Mouse (Mus musculus) midbrain, embryonic 14.5 days (tissue): ENCODE results near the gene Aaed1. TPM values are rescaled to one million over a fixed set of nuclear protein-coding genes. Genes with fewer than 3 reads are reported as not detected.

Experiments
- ATAC-seq: fragments of 200-750 bp; cut with Nextera tagmentation; 2 replicates; pipeline ENCODE4 v1.8.0; 2017; ENCODE audit warnings: moderate number of reproducible peaks, moderate library complexity; ENCODE audit not compliant: low FRiP score, low TSS enrichment
- DNase-seq: peaks from one replicate; pipeline ENCODE4 v3.0.0-alpha.2; 2015
- H3K27ac ChIP-seq: fragments of 300-500 bp; sonication (generic); replicated peaks from 2 replicates; pipeline ENCODE4 v1.5.1; 2014; ENCODE audit warnings: mild to moderate bottlenecking, low read depth, low read length, moderate library complexity
- H3K27me3 ChIP-seq: fragments of 300-500 bp; sonication (generic); 2 replicates; pipeline ENCODE4 v1.6.1; 2014; ENCODE audit warnings: low read length, control low read depth, mixed read lengths; ENCODE audit not compliant: control insufficient read depth, insufficient read depth
- H3K36me3 ChIP-seq: fragments of 300-500 bp; sonication (generic); 2 replicates; pipeline ENCODE4 v1.6.1; 2014; ENCODE audit warnings: low read length, control low read depth; ENCODE audit not compliant: control insufficient read depth, insufficient read depth
- H3K4me1 ChIP-seq: fragments of 300-500 bp; sonication (generic); 2 replicates; pipeline ENCODE4 v1.6.1; 2014; ENCODE audit warnings: mild to moderate bottlenecking, antibody characterized with exemption, low read length, control low read depth; ENCODE audit not compliant: control insufficient read depth, insufficient read depth
- H3K4me2 ChIP-seq: fragments of 300-500 bp; sonication (generic); 2 replicates; pipeline ENCODE4 v1.6.1; 2014; ENCODE audit warnings: mild to moderate bottlenecking, low read length, moderate library complexity
- H3K4me3 ChIP-seq: fragments of 300-500 bp; sonication (generic); replicated peaks from 2 replicates; pipeline ENCODE4 v1.5.1; 2014; ENCODE audit warnings: low read depth, low read length
- H3K9ac ChIP-seq: fragments of 300-500 bp; sonication (generic); replicated peaks from 2 replicates; pipeline ENCODE4 v1.6.1; 2014; ENCODE audit warnings: mild to moderate bottlenecking, low read length, moderate library complexity
- H3K9me3 ChIP-seq: fragments of 300-500 bp; sonication (generic); 2 replicates; pipeline ENCODE4 v1.6.1; 2016; ENCODE audit warnings: low read length, control low read depth, mixed read lengths; ENCODE audit not compliant: control insufficient read depth
- WGBS: fragments of 180-500 bp; shearing (Covaris S2); extraction: QIAGEN DNeasy Blood & Tissue Kit; methylation state at CpG from one replicate; pipeline ENCODE4 v1.1.7; 2014; 5-methylcytosine and 5-hydroxymethylcytosine counted together
- polyA plus RNA-seq: library from polyadenylated mRNA; unstranded; fragments of >200 nt; fragmentation: Nextera tagmentation; extraction: Ambion mirVana; gene quantifications from 2 replicates; pipeline ENCODE4 v1.2.1, GENCODE M21; 2014

The Aaed1 gene
- 9.1 and 11.1 TPM in 2 replicates for polyA plus RNA-seq

- no peaks in the 10 kb centered on the region for H3K27me3 ChIP-seq
- 0 out of 2 replicates have a peak, but pooled peaks cover 4% of the 10 kb centered on the region for H3K4me1 ChIP-seq
- WGBS, result under 1% methylated on average over 74 of the region's 74 CpGs
- H3K4me2 ChIP-seq, result peak within 1 kb of the TSS; percentile 63
- ATAC-seq (peak; percentile 93), DNase-seq (peak; percentile 92)
- H3K9ac ChIP-seq, result peak within 1 kb of the TSS; percentile 65
- peak within 1 kb of the TSS; percentile 63 for H3K4me3 ChIP-seq
- H3K27ac ChIP-seq, result peak within 1 kb of the TSS; percentile 78
- H3K9me3 ChIP-seq, result no peaks in the 10 kb centered on the region
- no peaks in the 10 kb centered on the region for H3K36me3 ChIP-seq
Observed at GRCm38 (mm10) chr13:64312024-64312915, at the start of gene Aaed1. TSS of gene Aaed1 (minus strand) at chr13:64312710.

- no peak for ATAC-seq
- 94% methylated on average over 6 of the region's 6 CpGs for WGBS
- H3K27ac ChIP-seq, result no peak overlapping the region
Observed at GRCm38 (mm10) chr13:64362139-64362538, 49.6 kb upstream of the Aaed1 start.

GRCm38 (mm10) chr13:64361020-64361419 is 48.5 kb upstream of the Aaed1 start:
- Histone ChIP-seq H3K27ac (no peak overlapping the region), H3K9ac (no peak overlapping the region), H3K36me3 (peaks cover 28% of the 10 kb centered on the region), H3K4me1 (no peaks in the 10 kb centered on the region), H3K9me3 (no peaks in the 10 kb centered on the region), H3K4me2 (no peak overlapping the region), H3K4me3 (no peak overlapping the region), H3K27me3 (no peaks in the 10 kb centered on the region)
- 96% methylated on average over 3 of the region's 3 CpGs for WGBS
- no peak for ATAC-seq
- DNase-seq, result no peak

More at GRCm38 (mm10) chr13:64362139-64362538, 49.6 kb upstream of the Aaed1 start:
- Histone ChIP-seq H3K9ac (no peak overlapping the region), H3K4me2 (no peak overlapping the region), H3K9me3 (no peaks in the 10 kb centered on the region), H3K27me3 (no peaks in the 10 kb centered on the region), H3K4me3 (no peak overlapping the region), H3K4me1 (no peaks in the 10 kb centered on the region), H3K36me3 (peaks cover 39% of the 10 kb centered on the region)
- no peak for DNase-seq

DNA sequence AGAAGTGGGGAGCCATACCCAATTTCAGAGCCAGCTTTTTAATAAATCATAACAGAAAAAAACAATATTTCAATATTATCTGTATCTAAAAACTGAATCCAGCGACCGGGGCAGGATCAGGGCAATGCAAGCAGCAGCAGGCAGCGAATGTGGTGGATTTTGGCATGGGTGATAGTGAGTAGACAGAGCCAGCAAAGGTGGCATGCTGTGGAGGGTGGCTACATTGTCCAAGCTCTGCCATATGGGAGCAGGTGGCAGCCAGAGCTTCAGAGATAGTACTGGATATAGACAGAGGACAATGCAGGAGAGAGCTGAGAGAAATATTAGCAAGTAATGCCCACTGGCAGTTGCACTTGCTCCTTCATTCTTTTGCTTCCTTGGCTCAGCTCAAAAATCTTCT is 47.2 kb upstream of the Aaed1 start:
- Histone ChIP-seq H3K27ac (no peak overlapping the region), H3K4me3 (no peak overlapping the region), H3K9me3 (no peaks in the 10 kb centered on the region), H3K27me3 (no peaks in the 10 kb centered on the region), H3K9ac (no peak overlapping the region), H3K4me2 (no peak overlapping the region), H3K4me1 (no peaks in the 10 kb centered on the region), H3K36me3 (peaks cover 17% of the 10 kb centered on the region)
- no peak for DNase-seq
- no peak for ATAC-seq
- 94% methylated on average over 3 of the region's 3 CpGs for WGBS

DNA sequence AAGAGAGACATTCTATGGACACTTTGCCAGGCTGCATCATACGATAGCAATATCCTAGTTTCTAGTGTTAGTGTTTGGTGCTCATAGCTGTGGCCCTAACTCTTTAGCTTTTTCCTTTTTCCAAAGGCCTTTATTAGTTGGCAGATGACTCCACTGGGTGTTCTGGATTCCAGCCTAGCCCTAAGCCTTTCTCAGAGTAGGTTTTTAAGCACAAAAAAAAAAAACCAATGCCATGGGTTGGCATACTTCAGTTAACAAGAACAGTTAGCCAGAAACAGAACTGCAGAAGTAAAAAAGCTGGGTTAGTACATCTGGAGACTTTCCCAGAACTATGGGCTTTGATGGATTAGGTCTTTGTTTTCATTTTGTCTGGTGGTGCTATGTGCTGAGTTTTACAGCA is 46.0 kb upstream of the Aaed1 start:
- DNase-seq (no peak), ATAC-seq (no peak)
- H3K9me3 ChIP-seq, result no peaks in the 10 kb centered on the region
- no peak overlapping the region for H3K4me3 ChIP-seq
- WGBS, result 93% methylated on average over 1 of the region's 1 CpGs
- H3K9ac ChIP-seq, result no peak overlapping the region
- no peak overlapping the region for H3K27ac ChIP-seq
- no peak overlapping the region for H3K4me2 ChIP-seq
- peaks cover 8% of the 10 kb centered on the region; the same call in 1 of the 2 replicates for H3K36me3 ChIP-seq
- H3K4me1 ChIP-seq, result no peaks in the 10 kb centered on the region
- no peaks in the 10 kb centered on the region for H3K27me3 ChIP-seq

DNA sequence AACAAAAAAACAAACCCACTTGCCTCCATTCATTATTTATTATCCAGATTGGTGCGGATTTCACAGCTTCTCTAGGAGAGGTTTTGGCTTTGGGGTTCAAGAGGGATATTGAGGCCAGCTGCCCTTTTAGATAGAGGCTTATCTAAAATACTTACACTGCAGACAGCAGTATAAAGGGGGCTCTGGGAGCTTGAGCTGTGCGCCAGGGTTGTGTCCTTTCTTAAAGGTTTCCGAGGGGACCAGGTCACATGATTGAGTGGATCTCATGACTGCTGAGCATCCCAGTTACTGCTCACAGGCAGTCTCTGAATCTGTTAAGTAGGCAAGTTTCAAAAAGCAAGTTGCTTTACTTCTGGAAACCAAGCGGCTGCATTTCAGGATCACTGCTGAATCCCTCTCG is 44.9 kb upstream of the Aaed1 start:
- Histone ChIP-seq H3K9ac (no peak overlapping the region), H3K9me3 (no peaks in the 10 kb centered on the region), H3K4me1 (no peaks in the 10 kb centered on the region), H3K4me2 (no peak overlapping the region), H3K36me3 (no peaks in the 10 kb centered on the region; the same call in 1 of the 2 replicates), H3K27me3 (no peaks in the 10 kb centered on the region), H3K4me3 (no peak overlapping the region), H3K27ac (no peak overlapping the region)
- DNase-seq, result no peak
- no peak for ATAC-seq
- 72% methylated on average over 5 of the region's 5 CpGs for whole genome bisulfite sequencing

DNA sequence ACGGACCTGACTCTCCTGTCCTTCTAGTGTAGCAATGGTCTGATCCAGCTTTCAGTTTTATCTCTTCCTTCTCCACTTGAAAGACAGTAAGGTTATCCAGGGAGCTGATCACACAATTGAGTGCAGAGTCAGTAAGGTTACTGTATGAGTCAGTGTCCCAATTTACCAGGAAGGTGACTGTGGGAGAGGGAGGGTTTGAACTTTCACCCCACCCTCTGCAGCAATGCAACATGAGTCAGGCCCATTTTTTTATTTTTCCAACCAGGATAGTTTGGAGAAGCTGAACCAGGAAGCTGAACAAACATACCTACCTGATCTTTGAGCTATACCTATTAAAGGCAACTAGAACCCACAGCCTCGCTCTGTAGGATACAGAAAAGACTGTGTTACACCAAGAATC is 37.0 kb upstream of the Aaed1 start:
- Histone ChIP-seq H3K27ac (no peak overlapping the region), H3K9me3 (no peaks in the 10 kb centered on the region), H3K4me2 (no peak overlapping the region), H3K27me3 (no peaks in the 10 kb centered on the region), H3K4me1 (no peaks in the 10 kb centered on the region), H3K4me3 (no peak overlapping the region), H3K36me3 (no peaks in the 10 kb centered on the region), H3K9ac (no peak overlapping the region)
- DNase-seq (no peak), ATAC-seq (no peak)
- 86% methylated on average over 2 of the region's 2 CpGs for WGBS

DNA sequence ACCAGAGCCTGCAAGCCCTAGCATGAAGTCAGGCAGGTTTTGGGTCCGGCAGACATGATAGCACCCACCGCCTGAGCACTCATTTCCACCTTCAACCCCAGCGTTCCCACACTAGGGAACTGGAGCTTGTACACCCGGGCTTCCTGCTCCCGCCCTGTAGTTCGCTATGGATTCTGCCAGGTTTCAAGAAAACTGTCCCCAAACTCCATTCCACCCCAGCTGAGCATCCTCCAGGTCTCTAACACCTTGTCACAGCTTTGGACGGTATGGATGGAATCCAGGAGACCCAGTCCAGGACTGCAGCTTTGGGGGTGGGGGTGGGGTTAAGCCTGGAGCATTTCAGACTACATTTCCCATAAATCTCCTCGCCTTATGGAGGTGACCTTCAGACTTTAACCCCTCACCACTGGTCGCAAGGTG is 31.6 kb upstream of the Aaed1 start:
- Histone ChIP-seq H3K4me1 (no peaks in the 10 kb centered on the region), H3K4me2 (peak overlapping the region; percentile 76), H3K27me3 (no peaks in the 10 kb centered on the region), H3K4me3 (peak overlapping the region; percentile 47), H3K9me3 (no peaks in the 10 kb centered on the region), H3K36me3 (no peaks in the 10 kb centered on the region), H3K27ac (no peak overlapping the region), H3K9ac (peak overlapping the region; percentile 56)
- 3% methylated on average over 9 of the region's 9 CpGs for WGBS
- ATAC-seq, result peak; percentile 73
- peak; percentile 61 for DNase-seq

DNA sequence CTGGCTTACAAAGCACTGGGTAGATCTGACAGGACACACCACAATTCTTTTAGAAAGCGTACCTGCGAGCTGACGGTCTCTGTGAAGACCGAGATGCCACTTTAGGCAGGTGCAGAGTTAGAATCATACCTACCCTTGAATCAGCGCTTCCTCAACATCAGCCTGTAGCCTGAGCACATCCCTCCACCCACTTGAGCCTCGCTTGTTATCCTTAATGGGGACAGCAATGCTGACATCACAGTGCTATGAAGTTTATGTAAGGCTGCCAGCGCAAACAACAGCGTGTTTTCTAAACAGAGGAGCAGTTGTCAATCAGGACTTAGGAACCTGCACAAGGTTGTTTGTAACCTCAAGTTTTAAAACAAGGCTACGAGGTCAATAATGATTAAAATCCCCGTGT is 31.1 kb upstream of the Aaed1 start:
- no peaks in the 10 kb centered on the region for H3K27me3 ChIP-seq
- H3K4me3 ChIP-seq, result peak overlapping the region; percentile 47
- no peaks in the 10 kb centered on the region for H3K36me3 ChIP-seq
- DNase-seq, result peak; percentile 21
- H3K4me2 ChIP-seq, result peak overlapping the region; percentile 76
- peak overlapping the region; percentile 56 for H3K9ac ChIP-seq
- WGBS, result 27% methylated on average over 10 of the region's 10 CpGs
- H3K9me3 ChIP-seq, result no peaks in the 10 kb centered on the region
- ATAC-seq, result no peak; the same call in 1 of the 2 replicates
- no peaks in the 10 kb centered on the region for H3K4me1 ChIP-seq
- H3K27ac ChIP-seq, result no peak overlapping the region
